Mouse (Mus musculus) liver, embryonic 11.5 days (tissue): ENCODE measurements at regions not wholly inside any gene's neighbourhood (a gene's known extent, or its start where the extent isn't known, plus 50 kb on each side); places are given as distances from the start of the nearest gene placed in this dataset.
A peak's percentile ranks its signal among the peaks of the same experiment; 100 is the strongest.

Source experiments
- ATAC-seq: fragments of 200-750 bp; cut with Nextera tagmentation; replicated peaks from 2 replicates; pipeline ENCODE4 v1.8.0; 2017; ENCODE audit warnings: moderate number of reproducible peaks, mild to moderate bottlenecking, moderate TSS enrichment, moderate library complexity; ENCODE audit not compliant: low FRiP score
- DNase-seq: peaks from one replicate; pipeline ENCODE4 v3.0.0-alpha.2; 2017; ENCODE audit warnings: low spot score
- H3K27ac ChIP-seq: fragments of 300-500 bp; sonication (generic); 2 replicates; pipeline ENCODE4 v1.5.1; 2014; ENCODE audit warnings: mild to moderate bottlenecking, low read depth, low read length, control low read depth
- H3K27me3 ChIP-seq: fragments of 300-500 bp; sonication (generic); replicated peaks from 2 replicates; pipeline ENCODE4 v1.6.1; 2014; ENCODE audit warnings: low read length, mixed read lengths; ENCODE audit not compliant: control insufficient read depth, insufficient read depth
- H3K36me3 ChIP-seq: fragments of 300-500 bp; sonication (generic); 2 replicates; pipeline ENCODE4 v1.6.1; 2014; ENCODE audit warnings: mild to moderate bottlenecking, low read length, moderate library complexity, mixed read lengths; ENCODE audit not compliant: control insufficient read depth, insufficient read depth
- H3K4me1 ChIP-seq: fragments of 300-500 bp; sonication (generic); replicated peaks from 2 replicates; pipeline ENCODE4 v1.6.1; 2014; ENCODE audit warnings: low read length, mixed read lengths; ENCODE audit not compliant: control insufficient read depth, insufficient read depth
- H3K4me2 ChIP-seq: fragments of 300-500 bp; sonication (generic); 2 replicates; pipeline ENCODE4 v1.6.1; 2014; ENCODE audit warnings: mild to moderate bottlenecking, control low read depth, moderate library complexity
- H3K4me3 ChIP-seq: fragments of 300-500 bp; sonication (generic); 2 replicates; pipeline ENCODE4 v1.5.1; 2014; ENCODE audit warnings: low read depth, low read length, control low read depth
- H3K9ac ChIP-seq: fragments of 300-500 bp; sonication (generic); 2 replicates; pipeline ENCODE4 v1.6.1; 2014; ENCODE audit warnings: low read depth, low read length, control low read depth
- H3K9me3 ChIP-seq: fragments of 300-500 bp; sonication (generic); 2 replicates; pipeline ENCODE4 v1.6.1; 2016; ENCODE audit warnings: low read length, inconsistent platforms, mixed read lengths; ENCODE audit not compliant: control insufficient read depth
- WGBS: fragments of 180-500 bp; shearing (Covaris S2); extraction: QIAGEN DNeasy Blood & Tissue Kit; methylation state at CpG from one replicate; pipeline ENCODE4 v1.1.7; 2014; 5-methylcytosine and 5-hydroxymethylcytosine counted together

DNA sequence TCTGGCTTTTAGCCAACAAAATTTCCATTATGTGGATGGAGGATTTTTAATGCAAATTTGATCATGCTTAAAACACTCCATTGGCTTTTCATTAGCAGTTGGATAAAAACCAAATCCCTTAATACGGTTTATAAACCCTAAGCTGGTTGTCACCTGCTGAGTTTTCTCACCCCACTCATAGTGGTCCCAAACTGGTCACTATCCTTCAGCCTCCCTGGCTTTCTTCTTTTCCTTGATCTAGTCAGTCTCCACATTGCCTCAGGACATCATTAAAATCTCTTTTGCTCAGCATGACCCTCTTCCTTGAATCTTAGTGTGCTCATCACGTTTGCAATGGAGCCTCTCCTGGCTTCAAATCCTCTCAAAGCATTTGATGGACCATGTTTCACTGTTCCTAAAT is 340.9 kb upstream of the Cntn3 start:
- no peak overlapping the region for H3K4me2 ChIP-seq
- DNase-seq (no peak), ATAC-seq (no peak)
- H3K27ac ChIP-seq: no peak overlapping the region
- no peaks in the 10 kb centered on the region for H3K27me3 ChIP-seq
- H3K36me3 ChIP-seq: no peaks in the 10 kb centered on the region
- H3K4me3 ChIP-seq: no peak overlapping the region
- H3K9me3 ChIP-seq: no peaks in the 10 kb centered on the region
- whole genome bisulfite sequencing: 50% methylated on average over 2 of the region's 2 CpGs
- no peaks in the 10 kb centered on the region for H3K4me1 ChIP-seq
- H3K9ac ChIP-seq: no peak overlapping the region

DNA sequence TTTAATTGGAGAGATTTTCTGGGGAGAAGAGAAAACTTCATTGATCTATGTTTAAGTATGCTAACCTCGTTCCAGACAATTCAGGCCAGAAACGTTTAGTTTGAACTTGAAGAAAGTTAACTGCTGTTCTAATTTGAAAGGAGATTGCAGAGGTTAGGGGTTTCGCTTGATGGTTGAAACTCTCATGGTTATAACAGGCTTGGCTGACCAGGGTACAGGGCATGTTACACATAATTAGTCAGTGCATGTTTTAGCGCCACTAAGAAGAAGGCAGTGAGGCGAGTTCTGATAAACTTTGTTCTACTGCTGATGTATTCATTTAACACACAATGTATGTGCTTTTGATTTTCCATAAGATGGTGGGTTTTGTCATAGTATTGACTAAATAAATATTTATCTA is 331.1 kb upstream of the Cntn3 start:
- Histone ChIP-seq H3K9me3 (no peaks in the 10 kb centered on the region), H3K36me3 (no peaks in the 10 kb centered on the region), H3K4me2 (no peak overlapping the region), H3K27ac (no peak overlapping the region), H3K4me3 (no peak overlapping the region), H3K27me3 (no peaks in the 10 kb centered on the region), H3K9ac (no peak overlapping the region), H3K4me1 (no peaks in the 10 kb centered on the region)
- WGBS: 70% methylated on average over 5 of the region's 5 CpGs
- no peak for ATAC-seq
- DNase-seq: no peak

DNA sequence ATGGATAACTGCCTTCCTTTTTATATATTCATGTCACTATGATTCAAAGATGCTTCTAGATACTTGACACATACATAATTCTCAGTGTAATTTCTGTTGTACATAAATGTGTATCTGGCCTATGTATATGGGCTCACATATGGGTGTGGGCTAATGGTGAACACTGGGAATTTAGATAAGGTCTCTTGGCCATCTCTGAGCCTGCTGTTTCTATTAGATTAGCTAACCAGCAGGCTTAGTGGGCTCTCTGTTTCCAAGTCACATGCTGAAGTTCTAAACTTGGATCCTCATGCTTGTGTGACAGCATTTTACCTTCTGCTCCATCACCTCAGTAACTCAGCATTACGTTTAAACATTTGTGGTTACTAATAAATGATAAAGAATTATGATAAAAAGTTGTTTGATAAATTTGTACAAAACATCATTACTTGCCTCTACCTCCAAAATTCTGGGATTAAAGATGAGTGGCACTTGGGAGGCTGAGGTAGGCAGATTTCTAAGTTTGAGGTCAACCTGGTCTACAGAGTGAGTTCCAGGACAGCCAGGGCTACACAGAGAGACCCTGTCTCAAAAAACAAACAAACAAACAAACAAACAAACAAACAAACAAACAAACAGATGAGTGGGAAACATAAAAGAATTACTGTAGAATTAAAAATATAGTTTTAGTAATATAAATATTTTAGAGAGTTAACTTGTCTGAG is 327.7 kb upstream of the Cntn3 start:
- H3K27ac ChIP-seq: no peak overlapping the region
- 39% methylated on average over 1 of the region's 1 CpGs for WGBS
- H3K27me3 ChIP-seq: no peaks in the 10 kb centered on the region
- ATAC-seq (peak; percentile 97), DNase-seq (no peak)
- H3K4me1 ChIP-seq: no peaks in the 10 kb centered on the region
- H3K9ac ChIP-seq: no peak overlapping the region
- H3K36me3 ChIP-seq: no peaks in the 10 kb centered on the region
- H3K9me3 ChIP-seq: no peaks in the 10 kb centered on the region
- H3K4me3 ChIP-seq: no peak overlapping the region
- no peak overlapping the region for H3K4me2 ChIP-seq

DNA sequence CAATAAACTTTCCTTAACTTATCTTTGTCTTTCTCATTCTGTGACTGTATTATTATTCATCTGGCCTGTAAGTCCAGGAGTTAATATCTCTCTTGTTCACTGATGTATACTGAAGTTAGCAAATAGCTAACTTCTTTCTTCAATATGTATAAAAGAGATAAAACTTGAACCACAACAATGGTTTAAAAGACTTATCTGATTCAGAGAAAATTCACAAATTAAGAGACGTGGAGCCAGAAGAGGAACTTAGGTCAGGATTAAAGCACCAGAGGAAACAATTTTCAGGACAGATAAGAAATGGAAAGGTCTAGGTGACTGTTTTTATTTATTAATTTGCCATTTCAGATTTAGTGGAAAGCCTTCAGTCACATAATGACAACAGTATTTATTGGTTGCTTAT is 295.5 kb upstream of the Cntn3 start:
- ATAC-seq: no peak
- H3K36me3 ChIP-seq: no peaks in the 10 kb centered on the region
- DNase-seq: no peak
- no peak overlapping the region for H3K9ac ChIP-seq
- no peak overlapping the region for H3K4me2 ChIP-seq
- no peaks in the 10 kb centered on the region for H3K4me1 ChIP-seq
- no peak overlapping the region for H3K27ac ChIP-seq
- H3K27me3 ChIP-seq: no peaks in the 10 kb centered on the region
- no peaks in the 10 kb centered on the region for H3K9me3 ChIP-seq
- H3K4me3 ChIP-seq: no peak overlapping the region
- WGBS: 34% methylated on average over 1 of the region's 1 CpGs

DNA sequence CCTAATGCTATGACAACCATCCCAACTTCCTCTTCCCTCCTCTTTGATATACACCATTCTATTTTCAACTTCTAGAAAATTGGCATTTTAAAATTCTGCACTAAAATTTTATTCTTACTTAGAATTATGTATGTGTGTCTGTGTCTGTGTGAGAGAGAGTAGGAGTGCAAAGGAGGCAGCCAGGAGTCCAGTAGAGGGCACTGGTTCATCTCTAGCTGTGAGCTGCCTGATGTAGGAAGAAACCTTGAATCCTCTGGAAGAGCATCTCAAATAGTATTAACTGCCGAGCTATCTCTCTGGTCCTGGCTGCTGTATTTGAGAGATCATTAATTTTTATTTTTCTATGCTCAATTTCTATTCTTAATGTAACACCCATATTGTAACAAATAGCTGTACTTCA is 271.6 kb upstream of the Cntn3 start:
- H3K9me3 ChIP-seq: no peaks in the 10 kb centered on the region
- H3K36me3 ChIP-seq: no peaks in the 10 kb centered on the region
- H3K4me3 ChIP-seq: no peak overlapping the region
- no peak overlapping the region for H3K9ac ChIP-seq
- no peak overlapping the region for H3K27ac ChIP-seq
- WGBS: 39% methylated on average over 1 of the region's 1 CpGs
- H3K4me1 ChIP-seq: no peaks in the 10 kb centered on the region
- no peak for ATAC-seq
- no peaks in the 10 kb centered on the region for H3K27me3 ChIP-seq
- no peak for DNase-seq
- H3K4me2 ChIP-seq: no peak overlapping the region

DNA sequence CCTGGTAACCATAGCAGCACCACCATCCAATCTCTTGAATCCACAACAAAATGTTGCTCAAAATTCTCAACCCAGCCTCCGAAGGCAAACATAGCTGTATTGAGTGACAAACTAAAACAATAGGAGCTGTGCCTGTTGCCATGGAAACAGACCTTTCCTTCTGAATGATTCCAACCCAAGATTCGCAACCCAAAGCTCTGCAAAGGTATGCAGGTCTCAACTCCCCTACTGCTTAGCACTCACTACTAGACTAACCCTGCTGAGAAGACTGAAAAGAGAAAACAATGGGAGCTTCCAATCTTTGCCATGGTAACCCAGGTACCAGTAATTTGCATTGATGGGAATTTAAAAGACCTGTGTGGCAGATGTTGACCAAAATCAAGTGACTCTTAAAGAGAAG is 260.2 kb upstream of the Cntn3 start:
- no peaks in the 10 kb centered on the region for H3K27me3 ChIP-seq
- no peak for ATAC-seq
- no peaks in the 10 kb centered on the region for H3K4me1 ChIP-seq
- DNase-seq: no peak
- no peaks in the 10 kb centered on the region for H3K9me3 ChIP-seq
- 38% methylated on average over 2 of the region's 2 CpGs for WGBS
- H3K4me2 ChIP-seq: no peak overlapping the region
- H3K27ac ChIP-seq: no peak overlapping the region
- H3K36me3 ChIP-seq: no peaks in the 10 kb centered on the region
- no peak overlapping the region for H3K4me3 ChIP-seq
- H3K9ac ChIP-seq: no peak overlapping the region
